In genomic region chr3:122333493-122333892, GRCm38 (mm10) we compare ENCODE assay signal across 13 mouse cellular contexts. TPM values are rescaled to one million over a fixed set of nuclear protein-coding genes. Genes with fewer than 3 reads are reported as not detected.
DNase-seq lines count a peak whose midpoint lies in the region; ATAC-seq and TF ChIP-seq lines count a peak whose summit lies in the region.
"Had no signal": no experiment of that assay in that cellular context is flagged by ENCODE, and none has a peak within 500 bp of the region (broad histone marks: within the 10 kb centered on the region; RNA-seq: fewer than 3 reads in every experiment).

No protein-coding gene starts in this region.

- no peak for TF ChIP-seq POLR2A in embryonic fibroblast, embryonic 13.5 days (IDR thresholded peaks at IDR 0.05; ENCODE audit: low read depth, low read length)

- no peaks in the 10 kb centered on the region for H3K4me1 ChIP-seq in heart, embryonic 16.5 days (ENCODE audit: control insufficient read depth, insufficient read depth, low read length)
- H3K4me1 ChIP-seq in embryonic fibroblast, embryonic 13.5 days (ENCODE audit: control insufficient read depth, insufficient read depth, low read length): peaks cover 3% of the 10 kb centered on the region

- H3K27me3 ChIP-seq in heart, embryonic 16.5 days (ENCODE audit: control insufficient read depth, insufficient read depth, low read length): peaks cover 31% of the 10 kb centered on the region
- no peaks in the 10 kb centered on the region for H3K27me3 ChIP-seq in C2C12 (ENCODE audit: control insufficient read depth, insufficient read depth, insufficient read length)
- H3K27me3 ChIP-seq: lung, embryonic 15.5 days; neural tube, embryonic 13.5 days had no signal

- no peak; the same call in 1 of the 2 replicates for ATAC-seq in heart, embryonic 16.5 days (replicated peaks; ENCODE audit: extremely low read depth, insufficient read depth, low FRiP score)
- ATAC-seq: forebrain, embryonic 14.5 days had no signal

- intact Hi-C loops in heart, postnatal 25 days (cut with DNase I): no loop called here

- H3K4me3 ChIP-seq in heart, embryonic 16.5 days (ENCODE audit: low read length): no peak overlapping the region
- no peak overlapping the region for H3K4me3 ChIP-seq in C2C12 (ENCODE audit: insufficient read depth, poor library complexity, severe bottlenecking)
- H3K4me3 ChIP-seq in embryonic fibroblast, embryonic 13.5 days (ENCODE audit: insufficient read depth, low read length): no peak overlapping the region
- H3K4me3 ChIP-seq: layer of hippocampus, adult 2 months; lung, embryonic 15.5 days; neural tube, embryonic 13.5 days had no signal

- no peaks in the 10 kb centered on the region for H3K79me3 ChIP-seq in C2C12 (ENCODE audit: low read depth)

- no peaks in the 10 kb centered on the region for H3K9me3 ChIP-seq in heart, embryonic 16.5 days (replicated peaks; ENCODE audit: control insufficient read depth, low read length)
- H3K9me3 ChIP-seq: lung, embryonic 15.5 days; neural tube, embryonic 13.5 days had no signal

- TF ChIP-seq CTCF in C2C12 (IDR thresholded peaks at IDR 0.05; ENCODE audit: control insufficient read depth, insufficient read depth, insufficient read length): no peak
- no peak for TF ChIP-seq CTCF in embryonic fibroblast, embryonic 13.5 days (IDR thresholded peaks at IDR 0.05; ENCODE audit: borderline replicate concordance, insufficient read depth, low read length)

- H3ac ChIP-seq in C2C12 (ENCODE audit: control insufficient read depth, insufficient read length, low read depth): peak overlapping the region; percentile 16

- H3K4me2 ChIP-seq in heart, embryonic 16.5 days (ENCODE audit: low read depth, low read length): no peak overlapping the region
- H3K4me2 ChIP-seq: lung, embryonic 15.5 days; neural tube, embryonic 13.5 days had no signal

- 49% methylated on average over 4 of the region's 4 CpGs for WGBS in heart, embryonic 16.5 days

- H3K36me3 ChIP-seq in heart, embryonic 16.5 days (ENCODE audit: control insufficient read depth, insufficient read depth): no peaks in the 10 kb centered on the region
- H3K36me3 ChIP-seq in C2C12 (ENCODE audit: control insufficient read depth, insufficient read depth): no peaks in the 10 kb centered on the region
- H3K36me3 ChIP-seq: lung, embryonic 15.5 days; neural tube, embryonic 13.5 days had no signal

- H3K27ac ChIP-seq in heart, embryonic 16.5 days (ENCODE audit: low read length): peak overlapping the region; percentile 37; the same call in 1 of the 2 replicates
- H3K27ac ChIP-seq in embryonic fibroblast, embryonic 13.5 days (ENCODE audit: insufficient read depth, low read length): peak overlapping the region; percentile 18; the same call in 1 of the 2 replicates
- H3K27ac ChIP-seq: layer of hippocampus, adult 2 months had no signal

- H3K79me2 ChIP-seq in C2C12 (ENCODE audit: control insufficient read depth, insufficient read depth): no peaks in the 10 kb centered on the region

- no peak for DNase-seq in heart, postnatal 25 days (ENCODE audit: low spot score)
- peak; percentile 62 for DNase-seq in NIH3T3 (ENCODE audit: low read depth)
- DNase-seq in spleen, postnatal 4 days (ENCODE audit: low spot score in 2 of 2): no peak
- DNase-seq in layer of hippocampus, postnatal 14 days (ENCODE audit: low spot score in 2 of 2): no peak
- no peak for DNase-seq in cerebellum, postnatal 36 days
- DNase-seq: midbrain, embryonic 14.5 days had no signal

- H3K9ac ChIP-seq in heart, embryonic 16.5 days (ENCODE audit: low read length): no peak overlapping the region
- H3K9ac ChIP-seq: lung, embryonic 15.5 days; neural tube, embryonic 13.5 days had no signal

TF ChIP-seq in C2C12, 6 proteins besides CTCF, POLR2A, EP300 and RAD21:
- no peak for TF ChIP-seq MYOD1 (IDR thresholded peaks at IDR 0.05; ENCODE audit: control insufficient read depth, insufficient read length, low read depth)

RNA-seq across cellular contexts. Expression of gene Bcar3, which starts 39.6 kb away (rescaled TPM):
- polyA plus RNA-seq in heart, embryonic 16.5 days (2015; fragmentation: Nextera tagmentation; extraction: Ambion mirVana): 4.2 and 4.5 TPM in 2 replicates
- total RNA-seq in heart, postnatal 25 days (2021): 1 to 10 TPM; 6.4 to 7.2 TPM
- 34.9 TPM for polyA plus RNA-seq in C2C12 (2012; fragmentation: generic; extraction: Trizol)
- 4.2 and 5.1 TPM in 2 replicates for polyA plus RNA-seq in embryonic fibroblast, embryonic 13.5 days (2011; ENCODE audit: insufficient read length, low read depth, missing spikeins)
- 10 to 100 TPM; 10.3 to 11.0 TPM for total RNA-seq in layer of hippocampus, postnatal 14 days (2021)

RNA-seq across cellular contexts. Expression of gene Dnttip2, which starts 59.3 kb away (rescaled TPM):
- polyA plus RNA-seq in heart, embryonic 16.5 days (2015; fragmentation: Nextera tagmentation; extraction: Ambion mirVana): 37.8 and 42.4 TPM in 2 replicates
- total RNA-seq in heart, postnatal 25 days (2021): 10 to 100 TPM; 23.8 to 26.0 TPM
- 18.7 TPM for polyA plus RNA-seq in C2C12 (2012; fragmentation: generic; extraction: Trizol)
- 79.8 and 82.5 TPM in 2 replicates for polyA plus RNA-seq in embryonic fibroblast, embryonic 13.5 days (2011; ENCODE audit: insufficient read length, low read depth, missing spikeins)
- total RNA-seq in layer of hippocampus, postnatal 14 days (2021): 10 to 100 TPM; 24.3 to 30.0 TPM
